ENCODE assay signal across 14 mouse cellular contexts in genomic region chr5:133113946-133114345, GRCm38 (mm10).
"Had no signal": no experiment of that assay in that cellular context is flagged by ENCODE, and none has a peak within 500 bp of the region (broad histone marks: within the 10 kb centered on the region; RNA-seq: fewer than 3 reads in every experiment).

No protein-coding gene starts in this region.

- DNase-seq: heart, postnatal 10 days; heart, postnatal 14 days; heart, postnatal 4 days; kidney, adult 18-20 months; kidney, adult 2 months; kidney, adult 8-10 months; kidney, adult 9 months; kidney, postnatal 10 days; kidney, postnatal 14 days; kidney, postnatal 25 days; kidney, postnatal 36 days; kidney, postnatal 4 days; layer of hippocampus, adult 9-11 months; layer of hippocampus, postnatal 36 days had no signal
